Mouse (Mus musculus) megakaryocyte, embryonic 14.5 days (primary cell): ENCODE results near the gene Fads1.

Experiments
- FLI1 ChIP-seq: IDR thresholded peaks from 2 replicates; pipeline ENCODE4 v1.6.1; 2012; ENCODE audit warnings: low read length, inconsistent platforms, mixed read lengths
- GATA1 ChIP-seq: IDR thresholded peaks from 3 replicates; pipeline ENCODE4 v1.6.1; 2012; ENCODE audit warnings: mixed read lengths, low read length, inconsistent platforms, borderline replicate concordance

GRCm38 (mm10) chr19:10225767-10226166, 43.1 kb downstream of the Fads1 start:
- no peak for TF ChIP-seq GATA1
- no peak for TF ChIP-seq FLI1
